Mouse (Mus musculus) right cerebral cortex, postnatal 36 days (tissue): Measurements from ENCODE around the gene Csrp3.

ENCODE experiments used
- DNase-seq, 2 experiments: peaks; one replicate each; pipeline ENCODE4 v3.0.0; 2022; ENCODE audit warnings: low spot score in 2 of 2, mixed read lengths in 1 of 2

The Csrp3 gene

GRCm38 (mm10) chr7:48829177-48829910 is 18.5 kb downstream of the Csrp3 start:
- no peak for DNase-seq

DNA sequence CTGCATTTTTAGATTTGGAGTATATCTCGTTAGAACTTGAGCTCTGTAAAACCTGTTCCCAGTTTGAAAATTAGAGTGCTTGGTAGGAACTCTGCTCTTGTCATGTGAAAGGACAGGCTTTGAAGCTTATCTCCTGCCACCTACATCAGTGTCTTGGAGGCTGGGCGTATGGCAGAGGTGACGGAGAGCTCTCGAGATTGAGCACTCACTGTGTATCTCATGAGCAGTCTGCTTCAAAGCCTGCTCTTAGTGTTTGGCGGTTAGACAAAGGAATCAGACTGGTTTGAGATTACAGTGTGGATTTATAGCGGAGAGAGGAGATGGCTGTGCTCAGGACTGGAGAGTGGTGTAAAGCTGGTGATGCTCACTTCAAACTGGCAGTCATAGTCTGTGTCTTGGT is 22.7 kb downstream of the Csrp3 start:
- no peak for DNase-seq

- DNase-seq = no peak
These were observed 23.2 kb downstream of the Csrp3 start for GRCm38 (mm10) chr7:48824671-48825070.

DNA sequence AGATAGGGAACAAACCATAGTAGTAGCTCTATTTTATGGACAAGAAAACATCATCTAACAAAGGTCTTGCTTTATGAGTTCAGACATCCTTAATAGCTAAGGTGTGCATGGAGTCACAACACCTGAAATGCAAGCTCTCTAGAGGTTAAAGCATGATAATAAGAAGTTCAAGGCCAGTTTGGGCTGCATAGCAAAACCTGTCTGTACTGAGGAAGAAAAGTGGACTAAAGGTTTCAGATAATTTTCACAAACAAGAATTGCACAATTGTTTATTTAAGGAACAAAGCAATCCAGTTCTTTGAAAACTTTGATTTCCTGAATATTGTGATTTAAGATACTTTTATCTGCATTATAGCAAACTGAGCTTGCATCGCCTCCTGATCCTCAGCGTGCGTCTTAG is 24.2 kb downstream of the Csrp3 start:
- no peak for DNase-seq

DNA sequence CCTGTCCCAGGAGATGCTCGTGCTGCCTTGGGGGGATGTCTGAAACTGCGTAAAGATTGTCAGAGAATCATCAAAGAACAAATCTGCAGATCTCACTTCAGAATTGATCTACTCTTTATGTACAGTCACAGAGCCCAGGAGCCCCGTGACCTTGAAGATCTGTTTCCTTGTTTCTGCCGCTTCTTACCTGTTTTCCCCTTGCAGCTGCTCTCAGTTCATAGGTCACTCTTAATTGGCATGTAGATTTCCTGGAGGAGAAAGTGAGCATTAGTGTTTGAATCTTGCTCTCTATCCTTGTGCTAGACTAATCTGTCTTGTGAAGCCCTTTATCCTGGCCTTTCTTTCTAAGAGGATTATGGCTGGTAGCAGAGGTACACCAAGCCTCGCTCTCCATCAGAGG is 26.2 kb downstream of the Csrp3 start:
- DNase-seq = no peak

GRCm38 (mm10) chr7:48813594-48813993 is 34.2 kb downstream of the Csrp3 start:
- DNase-seq = no peak

DNA sequence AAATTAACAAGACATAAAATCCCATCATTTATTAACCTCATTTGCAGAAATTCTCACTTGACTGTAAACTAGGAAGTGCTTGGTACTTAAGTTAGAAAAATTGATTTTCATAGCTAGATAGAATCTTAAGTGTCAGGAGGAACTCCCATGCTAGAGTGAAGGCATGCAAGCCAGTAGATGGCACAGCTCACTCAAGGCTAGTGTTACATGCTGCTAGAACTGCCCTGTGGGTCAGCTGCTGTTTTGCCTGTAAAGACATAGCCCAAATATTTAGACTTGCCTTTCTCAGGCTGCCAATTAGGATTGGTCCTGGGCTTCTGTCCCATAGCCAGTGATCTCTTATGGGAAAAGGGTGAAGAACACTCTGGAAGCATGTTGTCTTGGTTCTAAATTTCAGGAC is 35.5 kb downstream of the Csrp3 start:
- DNase-seq = no peak

GRCm38 (mm10) chr7:48810652-48811051 is 37.2 kb downstream of the Csrp3 start:
- DNase-seq = no peak

GRCm38 (mm10) chr7:48806587-48806986 is 41.2 kb downstream of the Csrp3 start:
- no peak for DNase-seq

- no peak for DNase-seq
These were observed 44.5 kb downstream of the Csrp3 start for GRCm38 (mm10) chr7:48803381-48803780.

DNA sequence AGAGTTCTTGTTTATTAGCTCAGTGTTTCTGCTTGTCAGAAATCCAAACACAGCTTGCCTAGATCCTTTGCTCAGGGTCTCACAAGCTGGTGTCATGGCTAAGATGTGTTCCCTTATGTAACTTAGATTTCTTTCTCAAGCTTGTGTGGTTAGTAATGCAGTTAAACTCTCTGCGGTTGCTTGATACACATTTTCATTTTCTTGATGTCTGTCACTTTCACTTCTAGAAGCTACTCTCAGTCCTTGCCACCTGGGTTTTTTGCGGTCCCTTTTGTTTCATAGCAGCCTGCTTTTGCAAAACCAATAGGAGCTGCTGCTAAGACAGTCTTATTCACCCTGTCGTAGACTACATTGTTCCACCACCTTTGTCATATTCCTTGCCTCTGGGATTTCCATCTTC is 52.7 kb downstream of the Csrp3 start:
- DNase-seq = no peak

GRCm38 (mm10) chr7:48791412-48791811 is 56.4 kb downstream of the Csrp3 start:
- no peak for DNase-seq

GRCm38 (mm10) chr7:48790117-48790516 is 57.7 kb downstream of the Csrp3 start:
- no peak for DNase-seq

DNA sequence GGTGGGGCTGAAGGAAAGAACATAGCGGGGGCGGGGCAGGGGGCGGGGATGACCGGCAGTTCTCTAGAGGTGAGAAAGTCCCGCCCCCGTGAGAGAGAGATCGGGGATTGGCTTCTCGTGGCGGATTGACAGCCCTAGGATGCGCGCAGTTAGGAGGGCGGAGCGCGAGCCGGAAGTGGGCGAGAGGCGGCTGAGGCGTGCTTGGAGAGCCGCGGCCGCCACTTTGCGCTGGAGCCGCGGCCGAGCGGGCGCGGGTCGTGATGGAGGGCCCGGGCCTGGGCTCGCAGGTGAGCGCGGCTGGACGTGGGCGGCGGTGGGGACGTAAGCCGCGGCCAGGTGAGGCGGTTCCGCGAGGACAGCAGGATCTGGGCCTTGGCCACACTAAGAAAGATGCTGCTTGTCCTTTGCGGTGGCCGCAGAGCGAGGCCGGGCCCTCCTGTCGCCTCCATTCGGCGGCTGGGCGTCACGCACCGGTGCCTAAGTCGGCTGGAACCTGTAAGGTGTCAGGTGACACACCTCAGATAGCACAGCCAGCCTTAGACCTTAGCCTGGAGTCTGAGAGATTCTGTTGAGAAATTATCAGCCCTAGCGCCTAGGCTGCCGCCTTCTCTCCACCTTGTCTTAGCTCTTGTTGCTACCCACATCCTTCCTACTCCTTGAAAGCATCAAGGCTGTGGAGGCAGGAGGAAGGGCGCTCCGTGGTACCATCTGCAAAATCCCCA is 58.8 kb downstream of the Csrp3 start, which contains the start of gene Zdhhc13:
TSS of gene Zdhhc13 (plus strand) at position 153 of the 722 bp plus-strand sequence.
- DNase-seq = peak; percentile 92 to 95

DNA sequence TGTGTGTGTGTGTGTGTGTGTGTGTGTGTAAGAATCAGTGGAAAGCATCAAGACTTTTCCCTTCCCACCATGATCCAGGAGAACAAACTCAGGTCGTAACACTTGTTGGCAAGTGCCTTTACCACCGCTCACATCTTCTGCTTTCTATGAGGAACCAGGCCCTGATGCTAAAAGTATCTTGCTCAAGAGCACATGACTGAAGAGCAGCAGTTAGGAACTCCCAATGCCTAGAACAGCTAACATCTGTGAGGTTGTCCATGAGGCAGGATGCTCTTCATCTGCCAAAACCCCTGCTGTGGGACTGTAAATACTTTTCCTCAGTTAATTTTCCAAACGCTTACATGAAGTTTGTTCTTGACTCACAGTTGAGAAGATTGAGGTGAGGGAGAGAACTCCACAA is 59.5 kb downstream of the Csrp3 start:
- peak in 1 of 2 experiments; percentile 8 for DNase-seq

GRCm38 (mm10) chr7:48784773-48785523 is 62.9 kb downstream of the Csrp3 start:
- DNase-seq = no peak

GRCm38 (mm10) chr7:48782432-48782831 is 65.4 kb downstream of the Csrp3 start:
- no peak for DNase-seq
